Mouse (Mus musculus): ENCODE data around the gene Batf.
A peak's percentile ranks its signal among the peaks of the same experiment; 100 is the strongest.

Batf gene

GRCm38 (mm10) chr12:85728181-85728580 lies 41.7 kb downstream of the Batf start:
- DNase-seq (ENCODE audit: low spot score) = no peak

GRCm38 (mm10) chr12:85729022-85729944 lies 42.8 kb downstream of the Batf start:
- peak; percentile 71 for DNase-seq (ENCODE audit: low spot score)

GRCm38 (mm10) chr12:85729945-85730290 lies 43.4 kb downstream of the Batf start:
- DNase-seq (ENCODE audit: low spot score) = no peak

GRCm38 (mm10) chr12:85736203-85736602 lies 49.7 kb downstream of the Batf start:
- no peak for DNase-seq (ENCODE audit: low spot score)

GRCm38 (mm10) chr12:85736960-85737359 lies 50.5 kb downstream of the Batf start:
- DNase-seq (ENCODE audit: low spot score) = no peak

- peak; percentile 71 for DNase-seq (ENCODE audit: low spot score)
These were observed 59.6 kb downstream of the Batf start, which contains the start of gene Flvcr2 for GRCm38 (mm10) chr12:85745827-85746695. Gene Flvcr2 (plus strand): TSS chr12:85746539.

GRCm38 (mm10) chr12:85746696-85747219 lies 60.3 kb downstream of the Batf start:
- no peak for DNase-seq (ENCODE audit: low spot score)

- no peak for DNase-seq (ENCODE audit: low spot score)
These were observed 60.9 kb downstream of the Batf start for GRCm38 (mm10) chr12:85747343-85747742.

- no peak for DNase-seq (ENCODE audit: low spot score)
These were observed 63.4 kb downstream of the Batf start for GRCm38 (mm10) chr12:85749861-85750260.

- DNase-seq (ENCODE audit: low spot score) = no peak
These were observed 65.6 kb downstream of the Batf start for GRCm38 (mm10) chr12:85752116-85752515.

- no peak for DNase-seq (ENCODE audit: low spot score)
These were observed 66.8 kb downstream of the Batf start for GRCm38 (mm10) chr12:85753223-85753622.

- DNase-seq (ENCODE audit: low spot score) = no peak
These were observed 68.3 kb downstream of the Batf start for GRCm38 (mm10) chr12:85754611-85755265.

GRCm38 (mm10) chr12:85756455-85756854 lies 70.0 kb downstream of the Batf start:
- DNase-seq (ENCODE audit: low spot score) = no peak

- DNase-seq (ENCODE audit: low spot score) = no peak
These were observed 70.6 kb downstream of the Batf start for GRCm38 (mm10) chr12:85757074-85757473.

Data from urinary bladder, postnatal 25 days (tissue).